Mouse (Mus musculus) naive thymus-derived CD4-positive, alpha-beta T cell, adult 5 months (primary cell): ENCODE measurements around the gene Pex19. TPM values are rescaled to one million over a fixed set of nuclear protein-coding genes. Genes with fewer than 3 reads are reported as not detected.

Experiments used
- polyA plus RNA-seq: library from polyadenylated mRNA; unstranded; fragments of 100-300 nt; shearing (Covaris generic); gene quantifications from one replicate; pipeline ENCODE4 v1.2.1, GENCODE M21; 2017

The Pex19 gene
- 41.6 TPM for polyA plus RNA-seq

DNA sequence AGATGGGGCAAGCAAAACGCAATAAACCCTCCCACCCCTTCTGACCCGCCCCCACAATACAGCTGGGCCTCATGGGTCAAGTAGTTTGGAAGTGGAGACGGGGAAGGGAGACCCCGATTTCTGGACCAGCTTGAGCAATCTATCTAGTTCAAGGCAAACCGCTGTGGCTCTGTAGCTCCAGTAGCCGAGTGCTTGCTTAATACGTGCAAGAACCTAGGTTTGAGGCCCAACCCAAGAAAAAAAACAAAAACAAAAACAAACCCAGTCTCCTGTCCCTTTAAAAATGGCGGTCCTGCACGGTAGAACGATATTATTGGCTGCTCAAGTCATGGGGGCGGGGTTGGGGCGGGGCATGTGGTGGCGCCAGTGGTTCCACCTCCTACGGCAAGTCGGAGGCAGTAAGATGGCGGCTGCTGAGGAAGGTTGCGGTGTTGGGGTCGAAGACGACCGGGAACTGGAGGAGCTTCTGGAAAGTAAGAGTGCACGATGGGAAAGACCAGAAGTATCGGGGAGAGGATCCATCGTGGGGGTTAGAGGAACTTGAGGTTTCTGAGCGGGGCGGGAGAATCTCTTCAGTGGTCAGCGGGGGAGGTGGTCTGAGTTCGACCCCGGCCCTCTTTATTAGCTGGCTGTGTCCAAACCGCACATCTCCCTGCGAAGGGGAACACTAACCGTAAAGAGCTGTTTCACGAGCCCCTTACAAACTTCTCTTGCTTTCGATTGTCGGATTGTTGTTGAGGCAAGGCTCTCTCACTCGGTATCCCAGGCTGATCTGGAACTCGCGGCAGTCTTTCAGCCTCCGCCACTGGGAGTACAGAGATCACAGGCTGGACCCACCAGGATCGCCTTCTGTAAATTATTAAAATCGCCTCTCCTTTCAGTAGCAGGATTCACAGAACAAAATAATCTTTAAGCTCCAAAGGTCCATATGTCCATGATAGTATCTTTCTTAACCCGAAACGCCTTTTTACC lies at the start of gene Pex19:
Gene Pex19 (plus strand): TSS at position 380 of the 972 bp plus-strand sequence.

DNA sequence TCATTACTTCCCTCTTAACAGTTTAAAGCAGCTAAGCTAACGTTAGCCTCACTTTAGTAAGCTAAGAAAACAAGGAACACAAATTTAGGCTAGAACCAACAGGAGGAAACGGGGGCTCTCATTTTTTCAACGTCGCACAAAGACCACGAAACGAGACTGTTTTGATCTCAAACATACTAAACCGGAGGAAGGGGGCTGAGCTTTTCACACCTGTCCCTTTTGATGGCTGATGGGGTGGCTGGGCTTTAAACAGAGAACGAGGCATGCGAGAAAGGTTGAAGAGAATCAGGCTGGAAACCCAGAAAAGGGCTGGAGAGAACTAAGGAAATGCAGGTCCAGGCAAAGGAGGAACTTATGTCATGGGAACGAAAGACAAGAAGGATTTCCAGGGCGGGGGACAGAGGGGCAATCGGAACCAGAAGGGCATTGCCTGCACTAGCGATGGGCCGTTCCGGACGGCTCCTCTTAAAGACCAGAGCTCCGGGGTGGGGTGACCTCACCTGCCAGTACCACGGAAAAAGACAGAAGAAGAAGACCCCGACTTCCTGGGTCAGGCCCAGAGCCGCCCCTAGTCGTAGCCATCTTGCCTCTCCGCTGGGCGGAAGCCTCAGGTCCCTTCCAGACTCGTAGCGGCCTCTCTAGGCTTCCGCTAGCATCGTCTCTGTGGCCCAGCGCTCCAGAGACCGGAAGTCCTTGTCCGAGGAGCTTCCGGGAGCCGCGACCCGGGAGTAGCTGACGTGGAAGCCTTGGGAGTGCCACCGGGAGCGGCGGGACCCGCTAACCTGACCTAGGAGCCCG lies 44.3 kb upstream of the Pex19 start, which contains the start of the genes Copa and Ncstn:
Gene Copa (plus strand): TSS at position 429 of the 798 bp plus-strand sequence.
Gene Ncstn (minus strand): TSS at position 695 of the 798 bp plus-strand sequence.

DNA sequence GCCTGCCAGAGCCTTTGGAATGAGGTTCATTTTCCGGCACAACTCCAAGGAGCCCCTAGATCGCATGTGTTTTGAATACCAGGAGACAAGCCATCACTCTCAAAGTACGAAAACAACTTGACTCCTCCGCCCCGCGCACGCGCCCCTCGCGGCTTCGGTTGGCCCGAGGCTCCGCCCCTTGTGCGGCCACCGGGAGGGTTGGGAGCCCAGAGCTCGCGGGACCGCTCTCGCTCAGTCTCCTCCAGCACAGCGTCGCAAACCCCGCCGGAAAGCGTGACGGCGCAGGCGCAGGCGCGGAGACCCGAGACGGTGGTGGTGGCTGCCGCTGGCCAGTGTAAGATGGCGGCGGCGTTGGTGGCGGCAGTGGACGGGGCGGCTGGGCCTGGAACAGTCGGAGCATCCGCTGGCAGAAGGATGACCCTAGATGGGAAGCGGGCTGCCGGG lies 21.3 kb downstream of the Pex19 start, which contains the start of gene Dcaf8:
Gene Dcaf8 (plus strand): TSS at position 250 of the 444 bp plus-strand sequence.

Other genes with a start within 250 kb of the Pex19 start
- not detected for gene Gm10521, start 231.1 kb upstream of the Pex19 start, polyA plus RNA-seq
- gene Slamf6, start 209.2 kb upstream of the Pex19 start, polyA plus RNA-seq, result 235 TPM
- 1.4 TPM for gene Vangl2, start 98.3 kb upstream of the Pex19 start, polyA plus RNA-seq
- not detected for gene Nhlh1, start 69.2 kb upstream of the Pex19 start, polyA plus RNA-seq
- 199 TPM for gene Copa, start 44.2 kb upstream of the Pex19 start, polyA plus RNA-seq
- gene Ncstn, start 44.0 kb upstream of the Pex19 start, polyA plus RNA-seq, result 102 TPM
- 132 TPM for gene Dcaf8, start 21.3 kb downstream of the Pex19 start, polyA plus RNA-seq
- gene Pea15a, start 80.0 kb downstream of the Pex19 start, polyA plus RNA-seq, result 102 TPM
- not detected for gene Casq1, start 93.1 kb downstream of the Pex19 start, polyA plus RNA-seq
- not detected for gene Atp1a4, start 131.7 kb downstream of the Pex19 start, polyA plus RNA-seq
- gene Igsf8, start 134.9 kb downstream of the Pex19 start, polyA plus RNA-seq, result 26.6 TPM
- not detected for gene Atp1a2, start 171.3 kb downstream of the Pex19 start, polyA plus RNA-seq
- gene Kcnj9, start 202.6 kb downstream of the Pex19 start, polyA plus RNA-seq, result not detected
- not detected for gene Kcnj10, start 214.5 kb downstream of the Pex19 start, polyA plus RNA-seq
- gene Pigm, start 249.8 kb downstream of the Pex19 start, polyA plus RNA-seq, result 8.2 TPM